Mouse (Mus musculus) liver, embryonic 16.5 days (tissue): Measurements from ENCODE around the gene D330045A20Rik. TPM values are rescaled to one million over a fixed set of nuclear protein-coding genes. Genes with fewer than 3 reads are reported as not detected.
"Not testable (repeated sequence)": the region's sequence is repeated elsewhere in the genome, so short reads cannot be mapped to it uniquely, and the experiment has no call there.

ENCODE experiments used
- ATAC-seq: fragments of 200-750 bp; cut with Nextera tagmentation; 2 replicates; pipeline ENCODE4 v1.8.0; 2017; ENCODE audit warnings: low read depth, mild to moderate bottlenecking, moderate number of reproducible peaks, moderate library complexity
- H3K27ac ChIP-seq: fragments of 300-500 bp; sonication (generic); 2 replicates; pipeline ENCODE4 v1.5.1; 2014; ENCODE audit warnings: mild to moderate bottlenecking, low read length
- H3K27me3 ChIP-seq: fragments of 300-500 bp; sonication (generic); 2 replicates; pipeline ENCODE4 v1.6.1; 2014; ENCODE audit warnings: low read depth, low read length, mixed read lengths; ENCODE audit not compliant: control insufficient read depth, insufficient read depth
- H3K36me3 ChIP-seq: fragments of 300-500 bp; sonication (generic); 2 replicates; pipeline ENCODE4 v1.6.1; 2014; ENCODE audit warnings: mild to moderate bottlenecking; ENCODE audit not compliant: control insufficient read depth, insufficient read depth
- H3K4me1 ChIP-seq: fragments of 300-500 bp; sonication (generic); 2 replicates; pipeline ENCODE4 v1.6.1; 2014; ENCODE audit warnings: low read depth, low read length, mixed read lengths; ENCODE audit not compliant: control insufficient read depth
- H3K4me2 ChIP-seq: fragments of 300-500 bp; sonication (generic); 2 replicates; pipeline ENCODE4 v1.6.1; 2014; ENCODE audit warnings: low read depth, low read length, mixed read lengths
- H3K4me3 ChIP-seq: fragments of 300-500 bp; sonication (generic); 2 replicates; pipeline ENCODE4 v1.5.1; 2014; ENCODE audit warnings: low read depth, mild to moderate bottlenecking, low read length
- H3K9ac ChIP-seq: fragments of 300-500 bp; sonication (generic); 2 replicates; pipeline ENCODE4 v1.6.1; 2014; ENCODE audit warnings: low read depth, low read length
- H3K9me3 ChIP-seq: fragments of 300-500 bp; sonication (generic); replicated peaks from 2 replicates; pipeline ENCODE4 v1.6.1; 2016; ENCODE audit warnings: low read length; ENCODE audit not compliant: control insufficient read depth
- WGBS: fragments of 180-500 bp; shearing (Covaris S2); extraction: QIAGEN DNeasy Blood & Tissue Kit; methylation state at CpG from one replicate; pipeline ENCODE4 v1.1.7; 2014; ENCODE audit not compliant: insufficient replicate concordance; 5-methylcytosine and 5-hydroxymethylcytosine counted together
- polyA plus RNA-seq: library from polyadenylated mRNA; unstranded; fragments of >200 nt; fragmentation: Nextera tagmentation; extraction: Ambion mirVana; gene quantifications from 2 replicates; pipeline ENCODE4 v1.2.1, GENCODE M21; 2015

The D330045A20Rik gene
- 0.53 and 0.78 TPM in 2 replicates for polyA plus RNA-seq

- Histone ChIP-seq H3K36me3 (no peaks in the 10 kb centered on the region), H3K27me3 (no peaks in the 10 kb centered on the region; the same call in 1 of the 2 replicates), H3K4me2 (peak within 1 kb of the TSS; percentile 62), H3K4me1 (no peaks in the 10 kb centered on the region; the same call in 1 of the 2 replicates), H3K9me3 (no peaks in the 10 kb centered on the region), H3K27ac (no peak within 1 kb of the TSS), H3K9ac (no peak within 1 kb of the TSS), H3K4me3 (peak within 1 kb of the TSS; percentile 43)
- 20% methylated on average over 28 of the region's 28 CpGs for WGBS
- ATAC-seq, result no peak
Observed at GRCm38 (mm10) chrX:139480022-139480894, at the start of gene D330045A20Rik. Gene D330045A20Rik (plus strand): TSS chrX:139480367.

- Histone ChIP-seq H3K9me3 (no peaks in the 10 kb centered on the region), H3K4me2 (no peak overlapping the region), H3K4me3 (no peak overlapping the region), H3K9ac (no peak overlapping the region), H3K27me3 (no peaks in the 10 kb centered on the region), H3K27ac (no peak overlapping the region), H3K4me1 (no peaks in the 10 kb centered on the region), H3K36me3 (no peaks in the 10 kb centered on the region)
- 22% methylated on average over 2 of the region's 2 CpGs for WGBS
- no peak for ATAC-seq
Observed at GRCm38 (mm10) chrX:139432550-139432949, 47.6 kb upstream of the D330045A20Rik start.

DNA sequence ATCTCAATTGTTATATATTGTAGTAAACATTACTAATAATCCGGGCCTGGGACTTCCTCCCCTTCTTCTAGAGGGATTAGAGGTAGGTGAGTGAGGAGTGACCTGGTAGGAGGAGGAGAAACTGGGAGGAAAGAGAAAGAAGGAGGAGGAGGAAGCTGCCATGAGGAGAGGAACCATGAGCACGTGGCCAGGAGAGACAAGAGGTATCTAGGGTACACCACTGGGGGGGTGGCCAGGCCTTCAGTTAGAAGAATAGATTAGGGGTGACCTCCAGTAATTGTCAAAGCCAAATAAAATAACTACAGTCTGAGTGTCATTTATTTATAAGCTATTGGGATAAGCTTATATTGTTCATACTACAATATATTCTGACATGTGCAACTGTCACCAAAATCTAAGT, 45.0 kb upstream of the D330045A20Rik start:
- Histone ChIP-seq H3K36me3 (no peaks in the 10 kb centered on the region), H3K9ac (no peak overlapping the region), H3K27ac (no peak overlapping the region), H3K4me1 (no peaks in the 10 kb centered on the region), H3K4me2 (no peak overlapping the region), H3K9me3 (no peaks in the 10 kb centered on the region), H3K4me3 (no peak overlapping the region), H3K27me3 (no peaks in the 10 kb centered on the region)
- no peak for ATAC-seq
- 42% methylated on average over 2 of the region's 2 CpGs for WGBS

GRCm38 (mm10) chrX:139441057-139441456, 39.1 kb upstream of the D330045A20Rik start:
- H3K9me3 ChIP-seq, ATAC-seq, H3K4me2 ChIP-seq, H3K27me3 ChIP-seq, H3K9ac ChIP-seq, H3K4me3 ChIP-seq, H3K4me1 ChIP-seq, H3K27ac ChIP-seq, H3K36me3 ChIP-seq: not testable (repeated sequence)
- WGBS, result 89% methylated on average over 22 of the region's 22 CpGs

DNA sequence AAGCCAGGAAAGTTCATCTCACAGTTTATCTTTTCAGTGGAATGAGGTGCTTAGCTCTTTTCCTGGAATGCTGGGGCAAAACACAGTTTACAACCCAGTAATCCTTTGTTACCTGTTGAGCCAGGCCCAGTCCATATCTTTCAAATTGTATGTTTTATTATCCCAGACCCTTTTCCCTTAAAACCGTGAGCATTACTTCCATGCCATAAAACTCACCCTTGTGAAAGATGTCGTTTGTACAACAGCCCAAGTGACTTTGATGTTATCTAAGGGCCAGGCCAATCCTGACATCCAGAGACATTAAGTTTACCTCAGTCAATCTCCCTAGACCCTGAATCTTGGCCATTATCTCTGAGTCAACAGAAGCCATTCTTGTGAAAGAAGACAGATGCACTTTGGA, 23.4 kb upstream of the D330045A20Rik start:
- H3K27ac ChIP-seq, result no peak overlapping the region
- H3K4me2 ChIP-seq, result no peak overlapping the region
- no peaks in the 10 kb centered on the region for H3K4me1 ChIP-seq
- H3K36me3 ChIP-seq, result no peaks in the 10 kb centered on the region
- H3K27me3 ChIP-seq, result no peaks in the 10 kb centered on the region
- no peak overlapping the region for H3K9ac ChIP-seq
- ATAC-seq, result no peak
- 31% methylated on average over 2 of the region's 2 CpGs for WGBS
- no peaks in the 10 kb centered on the region for H3K9me3 ChIP-seq
- no peak overlapping the region for H3K4me3 ChIP-seq

DNA sequence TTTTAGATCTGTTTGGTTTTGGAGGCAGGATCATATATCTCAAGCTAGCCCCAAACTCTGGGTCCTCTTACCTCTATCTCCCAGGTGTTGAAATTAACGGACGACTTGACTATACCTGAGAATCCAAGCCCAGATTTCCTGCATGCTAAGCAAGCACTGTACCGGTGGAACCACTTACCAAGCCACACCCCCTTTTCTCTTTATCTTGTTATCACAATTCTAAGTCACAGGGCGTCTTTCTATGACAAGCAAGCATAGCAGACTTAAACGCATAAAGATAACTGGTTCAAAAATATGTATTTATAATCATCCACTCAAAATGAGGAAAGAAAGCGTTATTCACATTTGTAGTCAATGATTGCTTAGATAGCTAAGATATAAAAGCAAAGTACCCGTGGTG, 1.9 kb downstream of the D330045A20Rik start:
- no peak overlapping the region for H3K9ac ChIP-seq
- H3K4me1 ChIP-seq, result no peaks in the 10 kb centered on the region; the same call in 1 of the 2 replicates
- no peaks in the 10 kb centered on the region; the same call in 1 of the 2 replicates for H3K27me3 ChIP-seq
- 33% methylated on average over 7 of the region's 7 CpGs for WGBS
- no peak overlapping the region for H3K27ac ChIP-seq
- H3K9me3 ChIP-seq, result no peaks in the 10 kb centered on the region
- no peaks in the 10 kb centered on the region for H3K36me3 ChIP-seq
- ATAC-seq, result no peak
- no peak overlapping the region for H3K4me3 ChIP-seq
- no peak overlapping the region for H3K4me2 ChIP-seq

GRCm38 (mm10) chrX:139484974-139485373, 4.8 kb downstream of the D330045A20Rik start:
- Histone ChIP-seq H3K9ac (no peak overlapping the region), H3K27me3 (no peaks in the 10 kb centered on the region; the same call in 1 of the 2 replicates), H3K36me3 (no peaks in the 10 kb centered on the region), H3K4me3 (no peak overlapping the region), H3K4me1 (no peaks in the 10 kb centered on the region; the same call in 1 of the 2 replicates), H3K4me2 (no peak overlapping the region), H3K9me3 (no peaks in the 10 kb centered on the region), H3K27ac (no peak overlapping the region)
- 49% methylated on average over 1 of the region's 1 CpGs for WGBS
- ATAC-seq, result no peak

DNA sequence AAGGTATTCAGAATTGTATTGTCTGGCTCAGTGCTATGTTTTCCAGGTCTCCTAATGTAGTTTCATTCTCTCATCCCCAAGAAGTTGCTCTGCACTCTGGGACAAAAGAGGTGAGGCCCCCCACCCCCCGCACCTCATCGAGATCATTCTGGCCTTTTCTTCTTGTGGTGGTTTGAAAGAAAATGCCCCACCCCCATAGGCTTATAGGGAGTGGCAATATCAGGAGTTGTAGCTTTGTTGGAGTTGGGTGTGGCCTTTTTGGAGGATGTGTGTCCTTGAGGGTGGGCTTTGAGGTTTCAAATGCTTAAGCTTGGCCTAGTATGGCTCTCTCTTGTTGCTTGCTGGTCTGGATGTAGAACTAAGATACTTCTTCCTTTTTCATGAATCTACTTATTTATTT, 36.0 kb downstream of the D330045A20Rik start:
- H3K9me3 ChIP-seq, result no peaks in the 10 kb centered on the region
- H3K36me3 ChIP-seq, result no peaks in the 10 kb centered on the region
- no peak overlapping the region for H3K9ac ChIP-seq
- no peak overlapping the region for H3K27ac ChIP-seq
- 59% methylated on average over 2 of the region's 2 CpGs for WGBS
- no peak overlapping the region for H3K4me2 ChIP-seq
- H3K4me3 ChIP-seq, result no peak overlapping the region
- no peak for ATAC-seq
- H3K27me3 ChIP-seq, result no peaks in the 10 kb centered on the region
- H3K4me1 ChIP-seq, result no peaks in the 10 kb centered on the region

GRCm38 (mm10) chrX:139519251-139519650, 39.1 kb downstream of the D330045A20Rik start:
- Histone ChIP-seq H3K4me2 (no peak overlapping the region), H3K36me3 (no peaks in the 10 kb centered on the region), H3K9me3 (no peaks in the 10 kb centered on the region), H3K9ac (no peak overlapping the region), H3K4me1 (no peaks in the 10 kb centered on the region), H3K4me3 (no peak overlapping the region), H3K27ac (no peak overlapping the region), H3K27me3 (no peaks in the 10 kb centered on the region)
- no peak for ATAC-seq
- WGBS, result 58% methylated on average over 2 of the region's 2 CpGs
